Mouse (Mus musculus) bone marrow macrophage, adult 2 months (primary cell): Measurements from ENCODE around the gene Tbc1d8.

Experiments used
- CTCF ChIP-seq: IDR thresholded peaks from 2 replicates; pipeline ENCODE4 v1.5.1; 2012; ENCODE audit warnings: low read depth, mild to moderate bottlenecking, low read length, moderate library complexity
- POLR2A ChIP-seq: IDR thresholded peaks from 2 replicates; pipeline ENCODE4 v1.6.1; 2012; ENCODE audit warnings: mild to moderate bottlenecking, low read depth, low read length, borderline replicate concordance

DNA sequence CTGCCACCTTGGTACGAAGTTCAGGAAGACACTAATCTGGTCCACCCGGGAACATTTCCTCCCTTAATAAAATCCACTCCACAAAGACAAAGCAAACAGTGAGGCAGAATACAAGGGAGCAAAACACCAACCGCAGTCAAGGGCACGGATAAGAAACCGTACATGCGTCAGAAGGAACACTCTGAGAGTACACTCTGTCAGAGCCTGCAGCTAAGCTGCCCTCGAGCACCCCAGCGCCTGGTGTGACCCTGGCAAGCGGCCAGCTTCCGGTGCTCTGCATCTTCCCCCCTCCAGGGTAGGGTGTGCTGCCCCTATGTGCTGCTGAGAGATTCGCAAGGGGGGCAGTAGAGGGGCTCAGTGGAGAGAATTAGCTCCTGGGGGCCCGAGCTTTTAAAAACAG is 60.7 kb downstream of the Tbc1d8 start:
- TF ChIP-seq CTCF (no peak), POLR2A (no peak)
